Mouse (Mus musculus) hindbrain, embryonic 16.5 days (tissue): ENCODE data around the gene Cbx2. TPM values are rescaled to one million over a fixed set of nuclear protein-coding genes. Genes with fewer than 3 reads are reported as not detected.

ENCODE experiments used
- ATAC-seq: fragments of 200-750 bp; cut with Nextera tagmentation; 2 replicates; pipeline ENCODE4 v1.8.0; 2017; ENCODE audit warnings: moderate TSS enrichment, moderate library complexity
- H3K27ac ChIP-seq: fragments of 300-500 bp; sonication (generic); 2 replicates; pipeline ENCODE4 v1.5.1; 2014; ENCODE audit warnings: low read depth, mild to moderate bottlenecking, control low read depth, low read length, moderate library complexity
- H3K27me3 ChIP-seq: fragments of 300-500 bp; sonication (generic); replicated peaks from 2 replicates; pipeline ENCODE4 v1.6.1; 2014; ENCODE audit warnings: low read length; ENCODE audit not compliant: control insufficient read depth, insufficient read depth
- H3K36me3 ChIP-seq: fragments of 300-500 bp; sonication (generic); 2 replicates; pipeline ENCODE4 v1.6.1; 2014; ENCODE audit warnings: mild to moderate bottlenecking, low read length, moderate library complexity, mixed read lengths; ENCODE audit not compliant: control insufficient read depth, insufficient read depth
- H3K4me1 ChIP-seq: fragments of 300-500 bp; sonication (generic); 2 replicates; pipeline ENCODE4 v1.6.1; 2014; ENCODE audit warnings: low read depth, low read length; ENCODE audit not compliant: control insufficient read depth, insufficient read depth
- H3K4me2 ChIP-seq: fragments of 300-500 bp; sonication (generic); 2 replicates; pipeline ENCODE4 v1.6.1; 2014; ENCODE audit warnings: mild to moderate bottlenecking, low read length, control low read depth, moderate library complexity
- H3K4me3 ChIP-seq: fragments of 300-500 bp; sonication (generic); 2 replicates; pipeline ENCODE4 v1.5.1; 2014; ENCODE audit warnings: mild to moderate bottlenecking, low read length, control low read depth, moderate library complexity
- H3K9ac ChIP-seq: fragments of 300-500 bp; sonication (generic); 2 replicates; pipeline ENCODE4 v1.6.1; 2014; ENCODE audit warnings: low read depth, mild to moderate bottlenecking, control low read depth, low read length, moderate library complexity
- H3K9me3 ChIP-seq: fragments of 300-500 bp; sonication (generic); 2 replicates; pipeline ENCODE4 v1.6.1; 2014; ENCODE audit warnings: mild to moderate bottlenecking, low read length, moderate library complexity; ENCODE audit not compliant: control insufficient read depth
- WGBS: fragments of 180-500 bp; shearing (Covaris S2); extraction: QIAGEN DNeasy Blood & Tissue Kit; methylation state at CpG from one replicate; pipeline ENCODE4 v1.1.7; 2014; 5-methylcytosine and 5-hydroxymethylcytosine counted together
- polyA plus RNA-seq: library from polyadenylated mRNA; unstranded; fragments of >200 nt; fragmentation: Nextera tagmentation; extraction: Ambion mirVana; gene quantifications from 2 replicates; pipeline ENCODE4 v1.2.1, GENCODE M21; 2015

Gene Cbx2
- polyA plus RNA-seq, 1 experiment from 2014 or later, result 10.7 TPM

GRCm38 (mm10) chr11:119066841-119067240, 44.1 kb downstream of the Cbx2 start:
- 77% methylated on average over 8 of the region's 8 CpGs for WGBS
- no peak for ATAC-seq
- Histone ChIP-seq H3K9me3 (no peaks in the 10 kb centered on the region), H3K4me1 (no peaks in the 10 kb centered on the region), H3K27me3 (no peaks in the 10 kb centered on the region), H3K36me3 (no peaks in the 10 kb centered on the region), H3K4me2 (no peak overlapping the region), H3K4me3 (no peak overlapping the region), H3K27ac (no peak overlapping the region), H3K9ac (no peak overlapping the region)

- 83% methylated on average over 7 of the region's 7 CpGs for WGBS
- Histone ChIP-seq H3K4me3 (no peak overlapping the region), H3K9ac (no peak overlapping the region), H3K27me3 (no peaks in the 10 kb centered on the region), H3K27ac (no peak overlapping the region), H3K4me2 (no peak overlapping the region), H3K36me3 (no peaks in the 10 kb centered on the region), H3K4me1 (no peaks in the 10 kb centered on the region), H3K9me3 (no peaks in the 10 kb centered on the region)
- ATAC-seq, result no peak
Observed at GRCm38 (mm10) chr11:119072239-119072638, 49.5 kb downstream of the Cbx2 start.

- H3K9ac ChIP-seq, result no peak overlapping the region
- no peak overlapping the region for H3K27ac ChIP-seq
Observed at GRCm38 (mm10) chr11:119072986-119073385, 50.2 kb downstream of the Cbx2 start.

GRCm38 (mm10) chr11:119073876-119074433, 51.2 kb downstream of the Cbx2 start:
- H3K9me3 ChIP-seq, result no peaks in the 10 kb centered on the region
- H3K27me3 ChIP-seq, result no peaks in the 10 kb centered on the region
- H3K9ac ChIP-seq, result 0 out of 2 replicates have a peak overlapping the region, but pooled peaks have one; percentile 0
- H3K36me3 ChIP-seq, result no peaks in the 10 kb centered on the region
- peaks cover 9% of the 10 kb centered on the region for H3K4me1 ChIP-seq
- no peak overlapping the region; the same call in 1 of the 2 replicates for H3K27ac ChIP-seq
- no peak for ATAC-seq
- WGBS, result 55% methylated on average over 6 of the region's 6 CpGs
- H3K4me2 ChIP-seq, result no peak overlapping the region
- no peak overlapping the region for H3K4me3 ChIP-seq

More at GRCm38 (mm10) chr11:119072986-119073385, 50.2 kb downstream of the Cbx2 start:
- no peak for ATAC-seq
- Histone ChIP-seq H3K9me3 (no peaks in the 10 kb centered on the region), H3K36me3 (no peaks in the 10 kb centered on the region), H3K4me3 (no peak overlapping the region), H3K4me1 (no peaks in the 10 kb centered on the region; the same call in 1 of the 2 replicates), H3K4me2 (no peak overlapping the region), H3K27me3 (no peaks in the 10 kb centered on the region)
- WGBS, result 51% methylated on average over 6 of the region's 6 CpGs

GRCm38 (mm10) chr11:119075805-119076204, 53.0 kb downstream of the Cbx2 start:
- Histone ChIP-seq H3K9ac (no peak overlapping the region), H3K27ac (no peak overlapping the region), H3K36me3 (peaks cover 5% of the 10 kb centered on the region; the same call in 1 of the 2 replicates), H3K4me1 (peaks cover 26% of the 10 kb centered on the region), H3K4me3 (no peak overlapping the region), H3K9me3 (no peaks in the 10 kb centered on the region), H3K27me3 (no peaks in the 10 kb centered on the region), H3K4me2 (no peak overlapping the region)
- ATAC-seq, result no peak
- 84% methylated on average over 5 of the region's 5 CpGs for WGBS

- H3K27me3 ChIP-seq, result peaks cover 10% of the 10 kb centered on the region
- no peaks in the 10 kb centered on the region for H3K9me3 ChIP-seq
- H3K9ac ChIP-seq, result no peak overlapping the region
- ATAC-seq, result no peak
- H3K4me3 ChIP-seq, result no peak overlapping the region
- WGBS, result 79% methylated on average over 4 of the region's 4 CpGs
- peaks cover 16% of the 10 kb centered on the region for H3K36me3 ChIP-seq
- H3K4me1 ChIP-seq, result peaks cover 43% of the 10 kb centered on the region
- no peak overlapping the region for H3K27ac ChIP-seq
- no peak overlapping the region for H3K4me2 ChIP-seq
Observed at GRCm38 (mm10) chr11:119077755-119078154, 55.0 kb downstream of the Cbx2 start.

GRCm38 (mm10) chr11:119078691-119079444, 56.1 kb downstream of the Cbx2 start:
- H3K4me3 ChIP-seq, result peak overlapping the region; percentile 7; the same call in 1 of the 2 replicates
- 6% methylated on average over 20 of the region's 27 CpGs for WGBS
- ATAC-seq, result peak; percentile 83
- H3K9ac ChIP-seq, result peak overlapping the region; percentile 49
- no peaks in the 10 kb centered on the region for H3K9me3 ChIP-seq
- H3K4me1 ChIP-seq, result peaks cover 54% of the 10 kb centered on the region
- peaks cover 10% of the 10 kb centered on the region for H3K27me3 ChIP-seq
- H3K27ac ChIP-seq, result peak overlapping the region; percentile 52
- H3K36me3 ChIP-seq, result peaks cover 16% of the 10 kb centered on the region
- peak overlapping the region; percentile 28 for H3K4me2 ChIP-seq

GRCm38 (mm10) chr11:119079445-119079837, 56.7 kb downstream of the Cbx2 start:
- Histone ChIP-seq H3K27me3 (peaks cover 10% of the 10 kb centered on the region), H3K9me3 (no peaks in the 10 kb centered on the region), H3K4me2 (peak overlapping the region; percentile 28), H3K4me3 (peak overlapping the region; percentile 7; the same call in 1 of the 2 replicates), H3K9ac (peak overlapping the region; percentile 49), H3K36me3 (peaks cover 16% of the 10 kb centered on the region), H3K27ac (peak overlapping the region; percentile 52), H3K4me1 (peaks cover 60% of the 10 kb centered on the region)
- 0 out of 2 replicates have a peak, but pooled peaks have one; percentile 1 for ATAC-seq
- WGBS, result 31% methylated on average over 7 of the region's 7 CpGs

GRCm38 (mm10) chr11:119080461-119081147, 57.8 kb downstream of the Cbx2 start:
- Histone ChIP-seq H3K27me3 (peaks cover 10% of the 10 kb centered on the region), H3K36me3 (peaks cover 16% of the 10 kb centered on the region), H3K4me2 (peak overlapping the region; percentile 28), H3K9ac (peak overlapping the region; percentile 15), H3K4me3 (no peak overlapping the region), H3K4me1 (peaks cover 65% of the 10 kb centered on the region), H3K9me3 (no peaks in the 10 kb centered on the region), H3K27ac (no peak overlapping the region)
- no peak for ATAC-seq
- WGBS, result 39% methylated on average over 33 of the region's 33 CpGs
